Mouse (Mus musculus): ENCODE results near the gene Stat5b.

- TF ChIP-seq CTCF (IDR thresholded peaks at IDR 0.05; ENCODE audit: low read depth) (no peak), EP300 (IDR thresholded peaks at IDR 0.05; ENCODE audit: low read depth) (no peak)
Measured at GRCm38 (mm10) chr11:100857960-100858359, 7.4 kb upstream of the Stat5b start.
